Mouse (Mus musculus) fat pad, adult 2 months (tissue): ENCODE measurements at regions not wholly inside any gene's neighbourhood (a gene's known extent, or its start where the extent isn't known, plus 50 kb on each side); places are given as distances from the start of the nearest gene placed in this dataset.

ENCODE experiments used
- DNase-seq: peaks from one replicate; pipeline ENCODE4 v3.0.0-alpha.2; 2011; ENCODE audit warnings: low read depth, low spot score; ENCODE audit errors: extremely low read depth

- no peak for DNase-seq
Observed at GRCm38 (mm10) chr17:76205082-76205481, 653.3 kb upstream of the Fam98a start.

DNA sequence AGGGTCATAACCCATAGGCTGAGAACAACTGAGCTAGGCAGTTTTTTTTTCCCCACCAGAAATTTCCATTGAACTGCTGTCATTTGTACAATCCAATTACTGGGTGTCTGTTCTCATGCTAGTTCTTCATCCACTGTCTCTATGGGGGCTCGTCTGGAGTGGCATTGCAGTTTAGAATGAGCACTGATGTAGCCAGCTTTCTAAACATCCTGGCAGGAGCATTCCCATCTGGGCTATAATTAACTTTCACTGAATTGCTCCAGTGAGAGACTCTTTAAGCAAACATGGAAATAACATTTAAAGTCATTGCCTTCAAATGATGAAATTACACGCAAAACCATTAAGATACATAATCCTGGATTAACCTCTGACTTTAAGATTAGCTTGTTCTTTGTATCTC lies 633.1 kb upstream of the Fam98a start:
- no peak for DNase-seq

DNA sequence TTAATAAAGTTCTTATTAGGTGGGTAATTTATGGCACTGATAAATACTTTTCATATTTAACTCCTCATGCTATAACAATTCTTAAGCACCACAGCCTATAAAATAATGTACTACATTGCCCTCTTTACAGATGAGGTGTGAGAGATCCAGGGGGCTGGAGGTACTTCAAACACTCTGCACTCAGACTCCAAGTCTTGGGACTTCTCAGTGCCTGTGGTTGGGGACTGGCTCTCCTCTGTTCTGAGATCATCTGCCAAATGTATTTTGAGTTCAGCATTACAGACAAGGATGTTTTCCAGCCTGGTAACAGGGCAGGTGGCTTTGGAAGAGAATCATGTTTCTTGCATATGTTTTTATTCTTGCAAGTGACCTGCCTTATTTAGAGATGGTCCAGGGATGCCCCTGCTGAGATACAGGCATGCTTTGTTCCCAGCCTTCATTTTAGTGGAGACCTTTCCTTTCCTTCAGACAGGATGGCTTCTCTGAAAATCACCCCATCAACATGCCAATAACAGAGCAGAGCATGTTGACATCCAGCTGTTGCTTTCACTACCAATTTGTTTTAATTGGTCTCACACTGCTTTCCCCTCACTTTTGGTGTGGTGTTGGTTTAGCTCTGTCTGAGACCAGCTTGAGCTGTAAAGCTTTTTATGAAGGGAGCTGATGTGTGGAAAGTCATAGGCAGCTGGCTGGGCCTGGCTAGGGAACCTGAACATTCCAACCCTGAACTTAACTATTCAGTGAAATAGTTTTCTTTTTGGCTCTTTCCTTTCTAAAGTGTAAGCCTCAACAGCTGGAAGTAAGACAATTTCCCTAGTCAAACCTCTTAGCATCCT lies 585.1 kb upstream of the Fam98a start:
- DNase-seq, result no peak

DNA sequence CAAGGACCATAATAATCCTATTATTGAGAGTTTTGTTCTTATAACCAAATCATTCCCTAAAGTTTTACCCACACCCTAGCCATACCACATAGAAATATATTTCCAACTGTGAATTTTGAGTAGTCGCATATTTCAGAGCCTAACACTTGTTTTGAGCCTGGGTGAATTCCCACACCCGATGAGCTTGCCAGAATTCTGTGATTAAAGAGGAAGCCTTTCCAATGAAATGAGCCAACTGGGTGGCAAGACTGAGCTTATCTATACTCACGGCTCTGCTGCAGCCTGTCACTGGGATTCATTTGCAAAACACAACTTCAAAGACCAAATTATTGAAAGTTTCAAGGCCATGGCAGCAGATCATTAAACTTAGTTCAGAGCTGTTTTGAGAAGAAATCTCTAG lies 582.3 kb upstream of the Fam98a start:
- no peak for DNase-seq

GRCm38 (mm10) chr17:76125260-76125659 lies 573.5 kb upstream of the Fam98a start:
- DNase-seq, result no peak

DNA sequence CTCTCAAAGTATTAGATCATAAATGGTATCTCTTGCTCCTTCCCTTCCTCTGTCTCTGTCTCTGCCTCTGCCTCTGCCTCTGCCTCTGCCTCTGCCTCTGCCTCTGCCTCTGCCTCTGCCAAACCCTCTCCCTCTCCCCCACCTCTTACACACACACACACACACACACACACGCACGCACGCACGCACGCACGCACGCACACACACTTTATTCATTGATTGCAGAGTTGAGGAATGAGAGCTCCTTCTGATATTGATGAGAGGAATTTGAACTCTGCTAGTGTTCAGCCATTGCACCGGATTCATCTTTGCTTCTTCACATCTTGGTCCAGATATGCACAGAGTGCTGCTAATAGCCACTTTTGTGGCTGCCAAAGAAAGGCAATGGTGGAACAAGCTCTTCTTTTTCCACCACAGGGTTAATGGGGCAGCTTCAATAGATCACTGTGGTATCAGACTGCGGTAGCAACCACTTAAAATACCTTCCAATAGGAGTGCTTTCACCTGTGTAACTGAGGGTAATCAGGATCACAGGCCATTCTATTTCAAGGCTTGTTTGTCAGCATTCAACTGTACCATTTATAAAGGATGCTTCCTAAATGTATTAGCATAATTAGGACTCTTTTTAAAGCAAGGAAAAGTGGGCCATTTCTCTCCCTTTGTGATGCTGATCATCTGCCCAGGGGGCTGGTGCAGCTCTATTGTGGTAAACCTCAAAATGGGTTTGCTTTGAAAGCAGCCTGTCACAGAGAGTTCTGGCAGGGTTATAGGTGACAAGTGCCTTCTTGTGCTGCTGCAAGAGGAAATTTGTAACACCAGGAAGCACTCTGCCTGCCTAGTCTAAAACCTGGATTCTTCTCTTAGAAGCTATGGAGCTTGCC lies 559.8 kb upstream of the Fam98a start:
- DNase-seq, result no peak

DNA sequence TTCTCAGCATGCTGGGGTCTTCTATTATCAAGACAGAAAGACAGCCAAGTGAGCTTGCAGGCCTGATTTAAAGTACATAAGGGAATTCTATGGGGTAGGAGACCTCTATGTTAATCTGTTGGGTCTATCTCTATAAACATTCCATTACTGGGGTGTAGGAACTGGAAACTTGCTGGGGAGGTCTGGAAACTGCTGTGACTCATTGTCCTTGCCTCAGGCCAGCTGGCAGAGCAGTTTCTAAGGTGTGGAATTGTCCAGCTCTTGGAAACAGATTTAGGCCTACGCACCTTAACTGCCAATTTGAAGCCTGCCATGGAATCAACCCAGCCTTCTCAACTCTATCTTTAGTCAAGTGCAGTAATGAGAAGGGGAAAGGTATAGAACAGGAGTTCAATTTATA lies 559.1 kb upstream of the Fam98a start:
- no peak for DNase-seq

- no peak for DNase-seq
Observed at GRCm38 (mm10) chr17:76083536-76083935, 531.8 kb upstream of the Fam98a start.

DNA sequence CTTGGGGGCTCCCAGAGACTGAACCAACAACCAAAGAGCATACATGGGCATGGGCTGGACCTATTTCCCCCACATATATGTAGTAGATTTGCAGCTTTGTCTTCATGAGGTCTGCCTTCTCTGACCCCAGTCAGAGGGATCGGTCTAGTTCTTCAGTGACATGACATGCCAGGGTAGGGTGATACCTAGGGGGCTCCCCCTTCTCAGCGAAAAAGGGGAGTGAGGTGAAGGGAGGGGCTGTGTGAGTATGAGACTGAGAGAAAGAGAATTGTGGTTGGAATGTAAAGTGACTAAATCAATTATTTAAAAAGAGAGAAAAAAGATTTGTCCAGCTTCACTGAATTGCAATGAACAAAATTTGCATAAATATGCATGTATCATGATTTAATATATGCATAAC lies 530.0 kb upstream of the Fam98a start:
- DNase-seq, result no peak

DNA sequence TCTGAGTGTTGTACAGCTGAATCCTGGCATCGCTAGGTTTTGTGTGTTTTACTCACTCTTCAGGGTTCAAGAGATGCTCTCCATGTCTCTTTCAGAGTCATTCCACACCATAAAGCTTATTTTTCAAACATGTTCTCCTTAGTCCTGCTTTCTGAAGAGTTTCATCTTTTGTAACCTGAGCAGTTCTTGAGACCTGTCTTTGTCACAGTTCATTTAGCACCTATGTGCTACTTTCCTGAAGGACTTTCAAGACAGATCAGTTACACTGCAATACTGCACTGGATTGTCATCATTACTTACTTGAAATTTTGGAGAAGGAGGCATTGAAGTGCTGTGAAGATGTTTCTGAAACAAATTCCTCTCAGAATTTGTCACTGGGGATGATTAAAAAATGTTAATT lies 494.7 kb upstream of the Fam98a start:
- no peak for DNase-seq

DNA sequence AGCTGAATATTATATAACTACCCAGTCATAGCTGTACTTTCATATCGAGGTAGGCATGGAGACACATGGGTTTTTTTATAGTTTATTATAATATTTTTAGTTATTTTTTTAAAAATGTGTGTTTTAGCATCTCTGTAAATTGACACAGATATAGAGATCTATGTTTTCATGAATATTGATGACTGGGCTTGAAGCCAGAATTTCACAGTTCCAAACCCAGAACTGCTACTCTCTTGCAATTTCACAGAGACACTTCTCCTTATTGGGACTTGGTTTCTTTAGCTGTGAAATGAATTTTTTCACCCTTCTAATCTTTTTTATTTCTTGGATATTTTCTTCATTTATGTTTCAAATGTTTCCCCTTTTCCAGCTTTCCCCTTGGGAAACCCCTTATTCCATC lies 481.0 kb upstream of the Fam98a start:
- no peak for DNase-seq

DNA sequence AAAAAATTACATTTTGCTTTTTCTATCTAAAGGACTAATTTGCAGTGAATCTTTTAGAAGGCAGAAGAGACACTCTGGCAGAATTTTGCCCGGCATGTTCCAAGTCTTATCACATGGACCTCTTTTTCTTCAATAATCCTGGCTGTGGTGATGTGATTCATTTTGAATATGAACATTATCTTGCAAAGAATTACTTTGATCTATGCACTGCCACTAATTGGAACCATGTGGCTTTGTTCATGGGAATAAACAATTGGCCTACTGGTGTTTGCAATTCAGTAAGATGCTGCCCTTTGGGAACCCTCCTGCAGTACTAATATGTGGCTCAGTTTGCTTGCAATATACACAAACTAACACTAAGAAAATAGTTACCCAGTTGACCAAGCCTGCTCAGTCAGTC lies 456.3 kb upstream of the Fam98a start:
- no peak for DNase-seq

- no peak for DNase-seq
Observed at GRCm38 (mm10) chr17:76002836-76003235, 451.1 kb upstream of the Fam98a start.

DNA sequence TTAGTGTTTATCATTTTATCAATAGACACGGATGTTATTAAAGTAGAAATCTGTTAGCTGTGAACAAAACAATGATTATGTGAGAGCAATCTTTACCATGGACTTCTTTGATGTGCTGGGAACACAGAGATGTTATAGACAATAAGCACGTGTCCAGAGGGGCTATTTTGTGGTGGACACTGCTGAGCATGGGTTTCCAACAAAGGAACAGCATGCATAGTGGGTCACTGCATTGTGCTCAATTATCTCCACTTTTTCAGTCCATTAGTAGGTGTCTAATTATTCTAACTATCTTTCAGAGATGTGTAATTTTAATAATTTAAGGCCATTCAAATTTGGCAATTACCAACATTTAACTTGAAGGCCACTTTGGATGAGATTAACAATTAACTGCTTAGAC lies 409.6 kb upstream of the Fam98a start:
- no peak for DNase-seq

DNA sequence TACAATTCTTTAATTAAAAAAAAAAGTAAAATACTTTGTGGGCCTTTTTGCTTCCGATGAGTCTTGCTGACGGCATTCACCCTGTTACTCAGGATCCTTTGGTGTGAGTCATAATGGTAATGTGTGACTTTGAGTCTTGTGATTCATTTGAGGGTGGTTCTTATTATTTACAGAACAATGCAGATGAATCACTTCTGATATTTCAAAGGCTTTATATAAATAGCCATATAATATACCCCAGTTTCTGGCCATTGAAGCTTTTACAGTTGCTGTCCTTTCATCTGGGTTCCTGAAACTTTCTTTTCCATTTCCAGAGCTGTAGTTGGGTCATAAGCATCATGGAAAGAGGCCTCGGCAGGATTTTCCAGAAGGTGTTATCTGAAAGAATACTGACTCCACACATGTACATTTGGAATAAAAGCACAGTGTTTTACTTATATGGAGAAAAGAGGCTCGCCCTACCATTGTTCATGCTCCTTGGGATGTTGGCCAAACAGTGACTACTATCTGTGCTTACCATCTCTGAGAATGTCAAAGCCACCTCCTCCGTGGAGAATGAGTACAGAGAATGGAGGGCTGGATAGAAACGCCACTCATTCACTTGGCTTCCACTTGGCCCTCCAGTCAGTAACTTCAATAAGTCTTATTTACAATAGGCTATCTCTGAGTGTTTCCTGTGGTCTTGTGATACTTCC lies 385.1 kb upstream of the Fam98a start:
- DNase-seq, result no peak

DNA sequence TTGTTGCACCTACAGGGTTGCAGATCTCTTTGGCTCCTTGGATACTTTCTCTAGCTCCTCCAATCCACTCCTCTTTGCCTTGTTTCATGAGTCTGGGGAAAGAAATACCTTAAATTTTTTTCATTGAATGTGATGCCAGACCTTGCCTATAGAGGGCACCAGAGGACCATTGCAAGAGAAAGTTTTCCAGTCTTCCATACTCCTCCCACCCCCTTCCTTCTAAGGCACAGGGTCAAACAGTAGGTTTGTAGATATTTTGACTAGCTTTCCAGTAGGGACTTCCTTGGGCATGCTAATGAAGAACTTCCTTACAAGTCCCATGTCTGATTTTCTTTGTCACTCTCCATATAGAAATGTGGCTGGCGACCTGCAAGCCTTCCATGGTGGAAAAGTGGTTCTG lies 379.3 kb upstream of the Fam98a start:
- no peak for DNase-seq

GRCm38 (mm10) chr17:75920240-75920639 lies 368.5 kb upstream of the Fam98a start:
- DNase-seq, result no peak

- no peak for DNase-seq
Observed at GRCm38 (mm10) chr17:75917020-75917419, 365.3 kb upstream of the Fam98a start.

- no peak for DNase-seq
Observed at GRCm38 (mm10) chr17:75916590-75916989, 364.8 kb upstream of the Fam98a start.

DNA sequence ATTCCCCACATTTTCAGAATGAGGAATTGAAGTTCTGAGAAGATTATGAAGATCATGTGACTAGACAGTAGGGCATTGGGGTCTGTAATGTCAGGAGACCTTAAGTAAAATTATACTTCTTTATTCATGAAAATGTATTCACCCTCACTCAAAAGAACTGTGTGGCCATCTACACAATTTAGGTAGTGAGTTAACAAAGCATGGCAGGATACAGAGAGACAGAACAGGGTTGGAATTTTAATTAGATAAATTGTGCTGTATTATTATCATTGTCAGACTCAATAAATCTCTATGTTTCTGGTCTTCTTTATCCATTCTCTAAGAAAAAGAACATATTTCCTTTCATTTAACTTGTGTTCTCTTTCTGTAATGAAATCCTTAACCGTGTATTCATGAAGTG lies 363.5 kb upstream of the Fam98a start:
- DNase-seq, result no peak

- no peak for DNase-seq
Observed at GRCm38 (mm10) chr17:75907085-75907484, 355.3 kb upstream of the Fam98a start.

GRCm38 (mm10) chr17:75906643-75907042 lies 354.9 kb upstream of the Fam98a start:
- DNase-seq, result no peak
